Mouse (Mus musculus) erythroblast, embryonic 14.5 days (primary cell): Measurements from ENCODE around the gene Agpat4.

ENCODE experiments used
- GATA1 ChIP-seq: IDR thresholded peaks from 2 replicates; pipeline ENCODE4 v1.6.1; 2012; ENCODE audit warnings: low read length, inconsistent platforms, mixed read lengths
- TAL1 ChIP-seq: IDR thresholded peaks from 3 replicates; pipeline ENCODE4 v1.6.1; 2012; ENCODE audit warnings: low read length, inconsistent platforms, mixed read lengths

DNA sequence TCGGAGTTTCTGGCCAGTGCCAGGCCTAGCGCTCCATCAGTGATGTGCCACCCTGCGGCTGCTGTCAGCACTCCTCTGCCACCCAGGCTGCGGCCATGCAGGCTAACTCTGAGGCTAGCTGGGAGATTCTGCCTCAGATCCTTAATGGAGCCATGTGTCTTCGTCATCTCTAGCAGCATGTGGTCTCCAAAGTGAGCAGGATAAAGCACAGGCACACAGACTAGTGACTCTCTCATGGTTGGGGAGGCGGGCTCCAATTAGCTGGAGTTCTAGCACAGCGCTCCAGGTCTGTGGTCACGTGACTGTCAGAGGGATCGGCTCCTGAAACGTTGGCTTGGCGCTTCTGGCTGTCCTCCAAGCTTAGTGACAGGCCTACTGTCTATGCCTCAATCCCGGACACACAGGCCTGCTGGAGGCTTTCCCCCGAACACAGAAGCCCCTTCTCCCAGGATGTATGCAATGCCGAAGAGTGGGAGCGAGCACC is 85.0 kb downstream of the Agpat4 start:
- no peak for TF ChIP-seq GATA1
- TF ChIP-seq TAL1: no peak
